Mouse (Mus musculus) MEL (cell line): ENCODE data around the gene Crnkl1. TPM values are rescaled to one million over a fixed set of nuclear protein-coding genes. Genes with fewer than 3 reads are reported as not detected.
"Not testable (repeated sequence)": the region's sequence is repeated elsewhere in the genome, so short reads cannot be mapped to it uniquely, and the experiment has no call there.

ENCODE experiments used
- DNase-seq: peaks from one replicate; pipeline ENCODE4 v3.0.0; 2011; ENCODE audit warnings: low read depth, low spot score
- H3K27ac ChIP-seq: 2 replicates; pipeline ENCODE4 v1.5.1; 2012; ENCODE audit warnings: low read depth, mild to moderate bottlenecking, control low read depth, low read length, moderate library complexity; ENCODE audit not compliant: control insufficient read depth
- H3K27me3 ChIP-seq, 2 experiments: fragments of 150-350 bp in 1 of 2; sonication (generic) in 1 of 2; 2 replicates each; pipeline ENCODE4 v1.6.1; 2012; ENCODE audit warnings: low read length in 2 of 2, mild to moderate bottlenecking in 2 of 2, improper control_type of control experiment in 1 of 2, moderate library complexity in 1 of 2; ENCODE audit not compliant: insufficient read depth in 2 of 2, control insufficient read depth in 1 of 2
- H3K36me3 ChIP-seq, 2 experiments: 2 replicates each; pipeline ENCODE4 v1.6.1; 2012 to 2014; ENCODE audit warnings: low read length in 2 of 2, improper control_type of control experiment in 1 of 2, inconsistent platforms in 1 of 2, mild to moderate bottlenecking in 1 of 2; ENCODE audit not compliant: insufficient read depth in 2 of 2, control insufficient read depth in 1 of 2
- H3K4me1 ChIP-seq, 2 experiments: fragments of 150-350 bp in 1 of 2; sonication (generic) in 1 of 2; 2 replicates each; pipeline ENCODE4 v1.6.1; 2012; ENCODE audit warnings: low read length in 2 of 2, improper control_type of control experiment in 1 of 2, mild to moderate bottlenecking in 1 of 2; ENCODE audit not compliant: insufficient read depth in 2 of 2, control insufficient read depth in 1 of 2
- H3K4me3 ChIP-seq, 2 experiments: fragments of 150-350 bp in 1 of 2; sonication (generic) in 1 of 2; 2 replicates each; pipeline ENCODE4 v1.5.1; 2012; ENCODE audit warnings: low read depth in 2 of 2, low read length in 2 of 2, mild to moderate bottlenecking in 2 of 2, moderate library complexity in 2 of 2, control low read depth in 1 of 2, improper control_type of control experiment in 1 of 2; ENCODE audit not compliant: control insufficient read depth in 1 of 2, insufficient read depth in 1 of 2
- H3K79me2 ChIP-seq: 2 replicates; pipeline ENCODE4 v1.6.1; 2012; ENCODE audit warnings: mild to moderate bottlenecking, low read length, moderate library complexity; ENCODE audit not compliant: control insufficient read depth, poor library complexity, insufficient read depth
- H3K9ac ChIP-seq: 2 replicates; pipeline ENCODE4 v1.6.1; 2012; ENCODE audit warnings: low read depth, mild to moderate bottlenecking, control low read depth, low read length, moderate library complexity; ENCODE audit not compliant: control insufficient read depth, poor library complexity, severe bottlenecking
- H3K9me3 ChIP-seq: fragments of 150-350 bp; sonication (generic); replicated peaks from 2 replicates; pipeline ENCODE4 v1.6.1; 2012; ENCODE audit warnings: mild to moderate bottlenecking, low read length, improper control_type of control experiment, moderate library complexity; ENCODE audit not compliant: insufficient read depth
- BHLHE40 ChIP-seq: IDR thresholded peaks from 2 replicates; pipeline ENCODE4 v1.6.1; 2012; ENCODE audit warnings: low read depth, mild to moderate bottlenecking, inconsistent platforms, low read length, improper control_type of control experiment, borderline replicate concordance
- CHD2 ChIP-seq: IDR thresholded peaks from 2 replicates; pipeline ENCODE4 v1.6.1; 2011; ENCODE audit warnings: low read length, improper control_type of control experiment
- CTCF ChIP-seq, 3 experiments: IDR thresholded peaks in 2 of 3; conservative IDR thresholded peaks in 1 of 3; 2 replicates each; pipeline ENCODE4 v1.5.1; 2011 to 2012; ENCODE audit warnings: low read length in 3 of 3, low read depth in 2 of 3, mild to moderate bottlenecking in 2 of 3, improper control_type of control experiment in 1 of 3, inconsistent platforms in 1 of 3, mixed read lengths in 1 of 3, moderate library complexity in 1 of 3; ENCODE audit not compliant: control insufficient read depth in 1 of 3, insufficient read depth in 1 of 3, poor library complexity in 1 of 3, severe bottlenecking in 1 of 3
- GABPA ChIP-seq: IDR thresholded peaks from 2 replicates; pipeline ENCODE4 v1.6.1; 2012; ENCODE audit warnings: low read depth, mild to moderate bottlenecking, inconsistent platforms, low read length, improper control_type of control experiment, moderate library complexity
- HCFC1 ChIP-seq: IDR thresholded peaks from 2 replicates; pipeline ENCODE4 v1.6.1; 2012; ENCODE audit warnings: low read depth, mild to moderate bottlenecking, inconsistent platforms, low read length, improper control_type of control experiment, moderate library complexity
- JUND ChIP-seq: IDR thresholded peaks from 2 replicates; pipeline ENCODE4 v1.6.1; 2011; ENCODE audit warnings: low read depth, mild to moderate bottlenecking, improper control_type of control experiment, low read length
- KAT2A ChIP-seq: conservative IDR thresholded peaks from 2 replicates; pipeline ENCODE4 v1.6.1; 2012; ENCODE audit warnings: low read depth, low read length, improper control_type of control experiment, inconsistent platforms
- MAFK ChIP-seq: IDR thresholded peaks from 2 replicates; pipeline ENCODE4 v1.6.1; 2011; ENCODE audit warnings: low read depth, mild to moderate bottlenecking, low read length, improper control_type of control experiment, borderline replicate concordance
- MAX ChIP-seq: IDR thresholded peaks from 2 replicates; pipeline ENCODE4 v1.6.1; 2011; ENCODE audit warnings: low read length, improper control_type of control experiment
- MXI1 ChIP-seq: IDR thresholded peaks from 2 replicates; pipeline ENCODE4 v1.6.1; 2011; ENCODE audit warnings: mild to moderate bottlenecking, low read depth, low read length, improper control_type of control experiment
- MYC ChIP-seq: IDR thresholded peaks from 2 replicates; pipeline ENCODE4 v1.6.1; 2011; ENCODE audit warnings: low read depth, mild to moderate bottlenecking, low read length, improper control_type of control experiment, moderate library complexity
- NRF1 ChIP-seq: IDR thresholded peaks from 2 replicates; pipeline ENCODE4 v1.6.1; 2014; ENCODE audit warnings: low read depth, mild to moderate bottlenecking, inconsistent platforms, low read length, improper control_type of control experiment, moderate library complexity; ENCODE audit not compliant: poor library complexity, insufficient read depth, severe bottlenecking
- RAD21 ChIP-seq: IDR thresholded peaks from 2 replicates; pipeline ENCODE4 v1.6.1; 2011; ENCODE audit warnings: mild to moderate bottlenecking, low read depth, low read length, improper control_type of control experiment
- SMC3 ChIP-seq: IDR thresholded peaks from 2 replicates; pipeline ENCODE4 v1.6.1; 2011; ENCODE audit warnings: low read depth, low read length, improper control_type of control experiment
- UBTF ChIP-seq: IDR thresholded peaks from 2 replicates; pipeline ENCODE4 v1.6.1; 2012; ENCODE audit warnings: low read depth, mild to moderate bottlenecking, inconsistent platforms, low read length, improper control_type of control experiment, moderate library complexity, borderline replicate concordance; ENCODE audit not compliant: insufficient read depth
- USF1 ChIP-seq: IDR thresholded peaks from 2 replicates; pipeline ENCODE4 v1.6.1; 2014; ENCODE audit warnings: low read depth, mild to moderate bottlenecking, inconsistent platforms, low read length, improper control_type of control experiment, moderate library complexity
- ZC3H11A ChIP-seq: IDR thresholded peaks from 2 replicates; pipeline ENCODE4 v1.6.1; 2012; ENCODE audit warnings: low read depth, mild to moderate bottlenecking, inconsistent platforms, low read length, improper control_type of control experiment
- polyA plus RNA-seq, 2 experiments: library from polyadenylated mRNA; stranded (reverse) in 1 of 2; unstranded in 1 of 2; fragments of >175 nt in 1 of 2; fragments of >200 nt in 1 of 2; gene quantifications; 2 replicates each; pipeline versions ENCODE4 v1.2.1 to v1.2.4; 2012; ENCODE audit warnings: low replicate concordance in 2 of 2, low read depth in 1 of 2; ENCODE audit not compliant: insufficient read length in 2 of 2, insufficient read depth in 1 of 2, missing spikeins in 1 of 2
- total RNA-seq: library from RNA; depleted of rRNA; stranded (reverse); fragments of 300-350 nt; gene quantifications from 2 replicates; pipeline ENCODE4 v1.2.3, GENCODE M21; 2012

Gene Crnkl1
- total and polyA plus RNA-seq, 3 experiments, result 23.8 to 297 (median 30.3) TPM

DNA sequence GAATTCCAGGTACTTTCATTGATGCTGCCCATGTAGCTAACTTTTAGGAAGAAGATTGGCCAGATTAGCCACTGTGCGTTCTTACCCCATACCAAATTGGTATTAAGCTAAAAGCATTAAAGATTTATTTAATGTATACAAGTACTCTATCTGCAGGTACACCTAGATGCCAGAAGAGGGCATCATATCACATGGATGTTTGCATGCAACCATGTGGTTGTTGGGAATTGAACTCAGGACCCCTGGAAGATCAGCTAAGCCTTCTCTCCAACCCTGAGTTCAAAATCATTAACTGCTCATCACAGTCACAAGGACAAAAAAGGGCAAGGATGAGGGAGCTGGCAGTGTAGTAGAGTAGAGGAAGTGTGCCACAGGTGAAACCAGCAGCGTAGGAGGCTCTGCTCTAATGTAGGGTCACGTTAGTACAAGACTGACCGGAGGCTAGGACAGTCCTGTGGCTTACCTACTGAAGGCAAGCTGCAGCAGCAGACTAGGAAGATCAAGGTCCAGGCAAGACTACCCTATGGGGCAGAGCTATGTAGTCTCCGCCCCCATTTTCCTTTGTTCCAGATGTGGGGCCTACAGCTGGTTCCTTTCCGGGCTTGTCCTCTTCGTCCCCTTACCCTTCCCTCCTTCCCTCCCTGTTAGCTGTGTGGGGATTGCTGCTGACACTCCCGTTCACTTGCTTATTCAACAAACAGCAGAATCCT lies 13.7 kb downstream of the Crnkl1 start:
- peaks cover 0 to 11% of the 10 kb centered on the region in 2 experiments; a peak in 2 of 4 replicates for H3K36me3 ChIP-seq
- H3K4me3 ChIP-seq, result no peak overlapping the region
- no peaks in the 10 kb centered on the region for H3K27me3 ChIP-seq

GRCm38 (mm10) chr2:145905884-145906283 lies 28.9 kb downstream of the Crnkl1 start:
- peak; percentile 20 for DNase-seq
- peaks cover 38% of the 10 kb centered on the region for H3K79me2 ChIP-seq
- H3K9ac ChIP-seq, H3K4me1 ChIP-seq, H3K27me3 ChIP-seq, H3K27ac ChIP-seq, H3K9me3 ChIP-seq, H3K4me3 ChIP-seq: not testable (repeated sequence)
- TF ChIP-seq CTCF (IDR thresholded peaks at IDR 0.05 in 2 of 3, conservative IDR thresholded peaks at IDR 0.05 in 1 of 3; ENCODE audit: control insufficient read depth in 1 of 3, insufficient read depth in 1 of 3, low read depth in 2 of 3, low read length in 3 of 3, poor library complexity in 1 of 3, severe bottlenecking in 1 of 3) (peak in 1 of 3 experiments; percentile 40; a peak in 2 of 6 replicates), MYC (0 out of 2 replicates have a peak, but pooled peaks have one; percentile 35)
- H3K36me3 ChIP-seq, result peaks cover 14 to 18% of the 10 kb centered on the region in 2 experiments

More for the DNA sequence above, 13.7 kb downstream of the Crnkl1 start:
- Histone ChIP-seq H3K4me1 (no peaks in the 10 kb centered on the region), H3K9ac (no peak overlapping the region)
- peak; percentile 35 for DNase-seq
- TF ChIP-seq KAT2A (no peak), NRF1 (no peak), MAX (0 out of 2 replicates have a peak, but pooled peaks have one; percentile 38), RAD21 (peak; percentile 22), GABPA (no peak), MXI1 (no peak), CTCF (IDR thresholded peaks at IDR 0.05 in 2 of 3, conservative IDR thresholded peaks at IDR 0.05 in 1 of 3; ENCODE audit: control insufficient read depth in 1 of 3, insufficient read depth in 1 of 3, low read depth in 2 of 3, low read length in 3 of 3, poor library complexity in 1 of 3, severe bottlenecking in 1 of 3) (peak in 2 of 3 experiments; percentile 47 to 53; a peak in 4 of 6 replicates), MYC (peak; percentile 72; the same call in 1 of the 2 replicates), SMC3 (peak; percentile 46), BHLHE40 (no peak)
- TF ChIP-seq, all 39 proteins: peak for 5
- H3K9me3 ChIP-seq, result no peaks in the 10 kb centered on the region
- no peak overlapping the region for H3K27ac ChIP-seq
- no peaks in the 10 kb centered on the region for H3K79me2 ChIP-seq

GRCm38 (mm10) chr2:145905156-145905555 lies 29.7 kb downstream of the Crnkl1 start:
- no peak for TF ChIP-seq CHD2
- TF ChIP-seq MXI1, result no peak
- no peak for TF ChIP-seq HCFC1
- no peak for TF ChIP-seq MAX
- TF ChIP-seq JUND, result no peak
- TF ChIP-seq USF1, result no peak
- TF ChIP-seq MYC, result no peak
- TF ChIP-seq KAT2A, result no peak
- TF ChIP-seq UBTF, result no peak
- no peak for TF ChIP-seq ZC3H11A
- TF ChIP-seq MAFK, result no peak
- Histone ChIP-seq H3K27me3 (no peaks in the 10 kb centered on the region), H3K79me2 (peaks cover 38% of the 10 kb centered on the region), H3K9ac (no peak overlapping the region), H3K9me3 (no peaks in the 10 kb centered on the region), H3K4me3 (no peak overlapping the region), H3K27ac (no peak overlapping the region), H3K36me3 (peaks cover 14% of the 10 kb centered on the region in 2 experiments), H3K4me1 (peaks cover 2 to 8% of the 10 kb centered on the region in 2 experiments; a peak in 3 of 4 replicates)
- DNase-seq, result peak; percentile 24
